ENCODE assay signal across 23 mouse cellular contexts in the genomic region with DNA sequence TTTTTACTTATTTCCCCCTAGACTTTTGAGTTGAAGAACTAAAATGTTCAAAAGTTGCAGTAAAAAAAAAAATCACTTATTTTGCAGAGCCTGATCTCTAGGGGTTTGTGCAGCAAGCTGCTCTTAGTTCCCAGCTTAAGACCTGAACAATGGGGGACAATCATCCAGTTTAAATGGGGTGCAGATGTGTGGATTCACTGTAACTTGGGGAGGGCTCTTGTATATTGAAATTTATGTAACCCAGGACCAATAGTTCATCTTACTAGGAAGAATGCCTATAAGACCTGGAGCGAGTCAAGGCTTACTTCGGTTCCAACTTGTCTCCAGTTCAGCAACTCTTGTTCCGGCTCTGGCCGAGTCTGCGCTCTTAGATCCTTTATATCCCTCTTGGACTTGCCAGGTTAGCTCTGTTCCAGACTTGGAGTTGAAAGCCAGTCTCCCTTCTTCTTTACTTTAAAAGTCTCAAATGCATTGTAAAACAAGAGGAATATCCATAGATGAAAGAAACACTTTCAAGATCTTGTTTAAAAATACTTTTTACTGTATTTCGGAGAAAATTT.
"Had no signal": no experiment of that assay in that cellular context is flagged by ENCODE, and none has a peak within 500 bp of the region (broad histone marks: within the 10 kb centered on the region; RNA-seq: fewer than 3 reads in every experiment).

No protein-coding gene starts in this region.

- H3K4me2 ChIP-seq: heart, embryonic 12.5 days; hindbrain, embryonic 13.5 days; hindbrain, embryonic 15.5 days; kidney, embryonic 15.5 days; liver, embryonic 11.5 days had no signal

- H3K4me1 ChIP-seq: heart, embryonic 10.5 days; hindbrain, embryonic 13.5 days; hindbrain, embryonic 15.5 days; kidney, embryonic 15.5 days had no signal

- ATAC-seq: hindbrain, postnatal 0 days; intestine, embryonic 16.5 days had no signal

- H3K27ac ChIP-seq: gastrocnemius, adult 2 months; heart, embryonic 10.5 days; hindbrain, embryonic 13.5 days; hindbrain, embryonic 15.5 days; hindbrain, postnatal 0 days; kidney, embryonic 15.5 days; kidney, postnatal 0 days; left cerebral cortex, adult 2 months; liver, embryonic 14.5 days had no signal

- DNase-seq: gastrocnemius, adult 2 months; gastrocnemius, postnatal 10 days; gastrocnemius, postnatal 25 days; heart, adult 18-20 months; heart, postnatal 14 days; heart, postnatal 36 days; kidney, adult 11 months; kidney, adult 2 months; kidney, adult 9 months; kidney, postnatal 14 days; kidney, postnatal 36 days; liver had no signal

- H3K9me3 ChIP-seq: heart, embryonic 10.5 days; heart, embryonic 12.5 days; hindbrain, embryonic 13.5 days; hindbrain, embryonic 15.5 days; kidney, embryonic 15.5 days had no signal

- H3K36me3 ChIP-seq: heart, embryonic 10.5 days; heart, embryonic 12.5 days; hindbrain, embryonic 13.5 days; hindbrain, embryonic 15.5 days; kidney, embryonic 15.5 days had no signal

- H3K4me3 ChIP-seq: gastrocnemius, adult 2 months; heart, embryonic 10.5 days; heart, embryonic 12.5 days; hindbrain, embryonic 13.5 days; hindbrain, embryonic 15.5 days; kidney, embryonic 15.5 days; left cerebral cortex, adult 2 months had no signal

- H3K27me3 ChIP-seq: heart, embryonic 12.5 days; hindbrain, embryonic 13.5 days; hindbrain, embryonic 15.5 days; kidney, embryonic 15.5 days had no signal

- H3K9ac ChIP-seq: heart, embryonic 12.5 days; hindbrain, embryonic 13.5 days; hindbrain, embryonic 15.5 days; kidney, embryonic 15.5 days; liver, embryonic 14.5 days had no signal
